Mouse (Mus musculus): ENCODE results near the gene Sox14. TPM values are rescaled to one million over a fixed set of nuclear protein-coding genes. Genes with fewer than 3 reads are reported as not detected.

The Sox14 gene
- polyA plus RNA-seq, 1 experiment from 2014 or later = not detected

Other genes starting within 250 kb of the Sox14 start
- 30.4 and 36.5 TPM in 2 replicates for gene Dzip1l, start 246.7 kb downstream of the Sox14 start, polyA plus RNA-seq (2015; fragmentation: Nextera tagmentation; extraction: Ambion mirVana)
- gene Cldn18, start 158.9 kb downstream of the Sox14 start, polyA plus RNA-seq (2015; fragmentation: Nextera tagmentation; extraction: Ambion mirVana) = 431 and 463 TPM in 2 replicates